Mouse (Mus musculus): ENCODE data around the gene Mgea5. TPM values are rescaled to one million over a fixed set of nuclear protein-coding genes. Genes with fewer than 3 reads are reported as not detected.

The Mgea5 gene
- polyA plus RNA-seq, 1 experiment from 2014 or later = 38.9 TPM

- H3K4me3 ChIP-seq (ENCODE audit: low read depth, low read length) = no peak overlapping the region
- DNase-seq (ENCODE audit: low spot score) = no peak
- no peak overlapping the region for H3K27ac ChIP-seq (ENCODE audit: low read depth, low read length)
- no peaks in the 10 kb centered on the region for H3K36me3 ChIP-seq (ENCODE audit: control insufficient read depth, insufficient read depth, low read length)
- no peaks in the 10 kb centered on the region for H3K9me3 ChIP-seq (ENCODE audit: control insufficient read depth, low read length)
- no peak overlapping the region for H3K9ac ChIP-seq (ENCODE audit: low read depth, low read length)
- H3K4me1 ChIP-seq (replicated peaks; ENCODE audit: control insufficient read depth, insufficient read depth, low read length) = peaks cover 4% of the 10 kb centered on the region
- ATAC-seq (replicated peaks; ENCODE audit: low FRiP score) = no peak
- 85% methylated on average over 6 of the region's 6 CpGs for WGBS
- H3K4me2 ChIP-seq = no peak overlapping the region
- H3K27me3 ChIP-seq (replicated peaks; ENCODE audit: control insufficient read depth, insufficient read depth, low read length) = no peaks in the 10 kb centered on the region
Observed at GRCm38 (mm10) chr19:45792404-45792803, 8.8 kb upstream of the Mgea5 start.

- Histone ChIP-seq H3K27me3 (replicated peaks; ENCODE audit: control insufficient read depth, insufficient read depth, low read length) (no peaks in the 10 kb centered on the region), H3K4me1 (replicated peaks; ENCODE audit: control insufficient read depth, insufficient read depth, low read length) (no peaks in the 10 kb centered on the region; the same call in 1 of the 2 replicates), H3K9me3 (ENCODE audit: control insufficient read depth, low read length) (no peaks in the 10 kb centered on the region), H3K4me2 (peak overlapping the region; percentile 27; the same call in 1 of the 2 replicates), H3K36me3 (ENCODE audit: control insufficient read depth, insufficient read depth, low read length) (no peaks in the 10 kb centered on the region), H3K9ac (ENCODE audit: low read depth, low read length) (no peak overlapping the region), H3K4me3 (ENCODE audit: low read depth, low read length) (no peak overlapping the region), H3K27ac (ENCODE audit: low read depth, low read length) (peak overlapping the region; percentile 81)
- ATAC-seq (replicated peaks; ENCODE audit: low FRiP score) = peak; percentile 85
- 59% methylated on average over 12 of the region's 13 CpGs for WGBS
- DNase-seq (ENCODE audit: low spot score) = peak; percentile 46
Observed at GRCm38 (mm10) chr19:45789888-45790874, 6.5 kb upstream of the Mgea5 start.

GRCm38 (mm10) chr19:45789365-45789764 is 5.7 kb upstream of the Mgea5 start:
- Histone ChIP-seq H3K9me3 (ENCODE audit: control insufficient read depth, low read length) (no peaks in the 10 kb centered on the region), H3K36me3 (ENCODE audit: control insufficient read depth, insufficient read depth, low read length) (no peaks in the 10 kb centered on the region), H3K27me3 (replicated peaks; ENCODE audit: control insufficient read depth, insufficient read depth, low read length) (no peaks in the 10 kb centered on the region), H3K27ac (ENCODE audit: low read depth, low read length) (no peak overlapping the region), H3K4me3 (ENCODE audit: low read depth, low read length) (no peak overlapping the region), H3K9ac (ENCODE audit: low read depth, low read length) (no peak overlapping the region), H3K4me2 (no peak overlapping the region), H3K4me1 (replicated peaks; ENCODE audit: control insufficient read depth, insufficient read depth, low read length) (no peaks in the 10 kb centered on the region; the same call in 1 of the 2 replicates)
- 83% methylated on average over 7 of the region's 7 CpGs for WGBS
- ATAC-seq (replicated peaks; ENCODE audit: low FRiP score) = no peak
- no peak for DNase-seq (ENCODE audit: low spot score)

- Histone ChIP-seq H3K36me3 (ENCODE audit: control insufficient read depth, insufficient read depth, low read length) (no peaks in the 10 kb centered on the region), H3K9me3 (ENCODE audit: control insufficient read depth, low read length) (no peaks in the 10 kb centered on the region), H3K27ac (ENCODE audit: low read depth, low read length) (no peak overlapping the region), H3K9ac (ENCODE audit: low read depth, low read length) (no peak overlapping the region), H3K4me3 (ENCODE audit: low read depth, low read length) (no peak overlapping the region), H3K27me3 (replicated peaks; ENCODE audit: control insufficient read depth, insufficient read depth, low read length) (no peaks in the 10 kb centered on the region), H3K4me2 (no peak overlapping the region), H3K4me1 (replicated peaks; ENCODE audit: control insufficient read depth, insufficient read depth, low read length) (peaks cover 3% of the 10 kb centered on the region; the same call in 1 of the 2 replicates)
- ATAC-seq (replicated peaks; ENCODE audit: low FRiP score) = no peak
- 61% methylated on average over 4 of the region's 4 CpGs for WGBS
- no peak for DNase-seq (ENCODE audit: low spot score)
Observed at GRCm38 (mm10) chr19:45788337-45788736, 4.7 kb upstream of the Mgea5 start.

- 66% methylated on average over 3 of the region's 3 CpGs for WGBS
- no peak for DNase-seq (ENCODE audit: low spot score)
Observed at GRCm38 (mm10) chr19:45787450-45787849, 3.8 kb upstream of the Mgea5 start.

GRCm38 (mm10) chr19:45785470-45785869 is 1.8 kb upstream of the Mgea5 start:
- no peak overlapping the region for H3K9ac ChIP-seq (ENCODE audit: low read depth, low read length)
- no peaks in the 10 kb centered on the region for H3K36me3 ChIP-seq (ENCODE audit: control insufficient read depth, insufficient read depth, low read length)
- H3K9me3 ChIP-seq (ENCODE audit: control insufficient read depth, low read length) = no peaks in the 10 kb centered on the region
- H3K4me2 ChIP-seq = no peak overlapping the region
- H3K27me3 ChIP-seq (replicated peaks; ENCODE audit: control insufficient read depth, insufficient read depth, low read length) = no peaks in the 10 kb centered on the region
- 61% methylated on average over 3 of the region's 3 CpGs for WGBS
- H3K4me3 ChIP-seq (ENCODE audit: low read depth, low read length) = no peak overlapping the region
- peaks cover 19% of the 10 kb centered on the region for H3K4me1 ChIP-seq (replicated peaks; ENCODE audit: control insufficient read depth, insufficient read depth, low read length)
- ATAC-seq (replicated peaks; ENCODE audit: low FRiP score) (no peak), DNase-seq (ENCODE audit: low spot score) (no peak)
- no peak overlapping the region for H3K27ac ChIP-seq (ENCODE audit: low read depth, low read length)

More at GRCm38 (mm10) chr19:45787450-45787849, 3.8 kb upstream of the Mgea5 start:
- ATAC-seq (replicated peaks; ENCODE audit: low FRiP score) = no peak
- H3K4me2 ChIP-seq = no peak overlapping the region
- no peak overlapping the region for H3K9ac ChIP-seq (ENCODE audit: low read depth, low read length)
- no peak overlapping the region for H3K4me3 ChIP-seq (ENCODE audit: low read depth, low read length)
- no peaks in the 10 kb centered on the region for H3K36me3 ChIP-seq (ENCODE audit: control insufficient read depth, insufficient read depth, low read length)
- H3K27ac ChIP-seq (ENCODE audit: low read depth, low read length) = no peak overlapping the region
- H3K4me1 ChIP-seq (replicated peaks; ENCODE audit: control insufficient read depth, insufficient read depth, low read length) = peaks cover 3% of the 10 kb centered on the region; the same call in 1 of the 2 replicates
- H3K9me3 ChIP-seq (ENCODE audit: control insufficient read depth, low read length) = no peaks in the 10 kb centered on the region
- H3K27me3 ChIP-seq (replicated peaks; ENCODE audit: control insufficient read depth, insufficient read depth, low read length) = no peaks in the 10 kb centered on the region

GRCm38 (mm10) chr19:45783933-45784576 is 418 bp upstream of the Mgea5 start:
- no peak for DNase-seq (ENCODE audit: low spot score)
- peak overlapping the region; percentile 87 for H3K4me2 ChIP-seq
- H3K4me3 ChIP-seq (ENCODE audit: low read depth, low read length) = peak overlapping the region; percentile 97
- peak overlapping the region; percentile 93 for H3K9ac ChIP-seq (ENCODE audit: low read depth, low read length)
- H3K4me1 ChIP-seq (replicated peaks; ENCODE audit: control insufficient read depth, insufficient read depth, low read length) = peaks cover 23% of the 10 kb centered on the region
- ATAC-seq (replicated peaks; ENCODE audit: low FRiP score) = no peak; the same call in 1 of the 2 replicates
- 34% methylated on average over 17 of the region's 17 CpGs for WGBS
- no peaks in the 10 kb centered on the region for H3K27me3 ChIP-seq (replicated peaks; ENCODE audit: control insufficient read depth, insufficient read depth, low read length)
- peak overlapping the region; percentile 74 for H3K27ac ChIP-seq (ENCODE audit: low read depth, low read length)
- peaks cover 6% of the 10 kb centered on the region; the same call in 1 of the 2 replicates for H3K36me3 ChIP-seq (ENCODE audit: control insufficient read depth, insufficient read depth, low read length)
- H3K9me3 ChIP-seq (ENCODE audit: control insufficient read depth, low read length) = no peaks in the 10 kb centered on the region

GRCm38 (mm10) chr19:45782315-45783001 is 1.2 kb downstream of the Mgea5 start:
- peak overlapping the region; percentile 93 for H3K9ac ChIP-seq (ENCODE audit: low read depth, low read length)
- no peaks in the 10 kb centered on the region for H3K9me3 ChIP-seq (ENCODE audit: control insufficient read depth, low read length)
- peak overlapping the region; percentile 88 for H3K27ac ChIP-seq (ENCODE audit: low read depth, low read length)
- peak overlapping the region; percentile 97 for H3K4me3 ChIP-seq (ENCODE audit: low read depth, low read length)
- peak; percentile 77 for DNase-seq (ENCODE audit: low spot score)
- peaks cover 16% of the 10 kb centered on the region for H3K36me3 ChIP-seq (ENCODE audit: control insufficient read depth, insufficient read depth, low read length)
- ATAC-seq (replicated peaks; ENCODE audit: low FRiP score) = peak; percentile 46
- H3K4me2 ChIP-seq = peak overlapping the region; percentile 85
- peaks cover 23% of the 10 kb centered on the region for H3K4me1 ChIP-seq (replicated peaks; ENCODE audit: control insufficient read depth, insufficient read depth, low read length)
- WGBS = under 1% methylated on average over 36 of the region's 36 CpGs
- H3K27me3 ChIP-seq (replicated peaks; ENCODE audit: control insufficient read depth, insufficient read depth, low read length) = no peaks in the 10 kb centered on the region
